Mouse (Mus musculus) hindbrain, embryonic 10.5 days (tissue): ENCODE data around the gene Plekhg1. TPM values are rescaled to one million over a fixed set of nuclear protein-coding genes. Genes with fewer than 3 reads are reported as not detected.

Source experiments
- DNase-seq: peaks from one replicate; pipeline ENCODE4 v3.0.0-alpha.2; 2017; ENCODE audit warnings: low spot score
- H3K27ac ChIP-seq: fragments of 300-500 bp; sonication (generic); 2 replicates; pipeline ENCODE4 v1.5.1; 2016; ENCODE audit warnings: mild to moderate bottlenecking, moderate library complexity
- H3K27me3 ChIP-seq: fragments of 300-500 bp; sonication (generic); 2 replicates; pipeline ENCODE4 v1.6.1; 2016; ENCODE audit warnings: mild to moderate bottlenecking; ENCODE audit not compliant: poor library complexity, insufficient read depth, severe bottlenecking
- H3K36me3 ChIP-seq: fragments of 300-500 bp; sonication (generic); 2 replicates; pipeline ENCODE4 v1.6.1; 2016; ENCODE audit warnings: mild to moderate bottlenecking, moderate library complexity
- H3K4me1 ChIP-seq: fragments of 300-500 bp; sonication (generic); replicated peaks from 2 replicates; pipeline ENCODE4 v1.6.1; 2016; ENCODE audit warnings: mild to moderate bottlenecking
- H3K4me3 ChIP-seq: fragments of 300-500 bp; sonication (generic); 2 replicates; pipeline ENCODE4 v1.5.1; 2016; ENCODE audit warnings: mild to moderate bottlenecking, moderate library complexity
- H3K9me3 ChIP-seq: fragments of 300-500 bp; sonication (generic); 2 replicates; pipeline ENCODE4 v1.6.1; 2016; ENCODE audit warnings: mild to moderate bottlenecking, moderate library complexity
- WGBS: fragments of 180-500 bp; shearing (Covaris S2); methylation state at CpG from one replicate; pipeline ENCODE4 v1.1.7; 2016; 5-methylcytosine and 5-hydroxymethylcytosine counted together
- polyA plus RNA-seq: library from polyadenylated mRNA; unstranded; fragments of >200 nt; fragmentation: Nextera tagmentation; extraction: Ambion mirVana; gene quantifications from 2 replicates; pipeline ENCODE4 v1.2.1, GENCODE M21; 2016

Gene Plekhg1
- polyA plus RNA-seq, 1 experiment from 2014 or later, result 10.9 TPM

- H3K4me1 ChIP-seq, result no peaks in the 10 kb centered on the region
- 82% methylated on average over 10 of the region's 10 CpGs for WGBS
- H3K27me3 ChIP-seq, result no peaks in the 10 kb centered on the region
- no peaks in the 10 kb centered on the region for H3K9me3 ChIP-seq
- no peak overlapping the region for H3K4me3 ChIP-seq
- H3K27ac ChIP-seq, result no peak overlapping the region
- no peak for DNase-seq
- H3K36me3 ChIP-seq, result no peaks in the 10 kb centered on the region
Measured at GRCm38 (mm10) chr10:3810476-3811273, 70.5 kb downstream of the Plekhg1 start.

- no peak overlapping the region for H3K4me3 ChIP-seq
- 59% methylated on average over 5 of the region's 5 CpGs for WGBS
- no peak for DNase-seq
- H3K27ac ChIP-seq, result no peak overlapping the region
- no peaks in the 10 kb centered on the region for H3K27me3 ChIP-seq
- no peaks in the 10 kb centered on the region for H3K36me3 ChIP-seq
- H3K4me1 ChIP-seq, result peaks cover 16% of the 10 kb centered on the region
- H3K9me3 ChIP-seq, result no peaks in the 10 kb centered on the region
Measured at GRCm38 (mm10) chr10:3818940-3819701, 79.0 kb downstream of the Plekhg1 start.

- DNase-seq, result no peak
- no peaks in the 10 kb centered on the region for H3K9me3 ChIP-seq
- no peaks in the 10 kb centered on the region for H3K36me3 ChIP-seq
- peaks cover 15% of the 10 kb centered on the region for H3K4me1 ChIP-seq
- no peak overlapping the region for H3K27ac ChIP-seq
- H3K27me3 ChIP-seq, result no peaks in the 10 kb centered on the region
- H3K4me3 ChIP-seq, result no peak overlapping the region
- 81% methylated on average over 6 of the region's 6 CpGs for WGBS
Measured at GRCm38 (mm10) chr10:3823826-3824225, 83.7 kb downstream of the Plekhg1 start.

- Histone ChIP-seq H3K4me3 (no peak overlapping the region), H3K27ac (no peak overlapping the region), H3K36me3 (no peaks in the 10 kb centered on the region), H3K27me3 (no peaks in the 10 kb centered on the region), H3K9me3 (no peaks in the 10 kb centered on the region), H3K4me1 (peaks cover 12% of the 10 kb centered on the region; the same call in 1 of the 2 replicates)
- no peak for DNase-seq
- WGBS, result 88% methylated on average over 6 of the region's 6 CpGs
Measured at GRCm38 (mm10) chr10:3826043-3826442, 85.9 kb downstream of the Plekhg1 start.

GRCm38 (mm10) chr10:3827368-3827767, 87.2 kb downstream of the Plekhg1 start:
- peaks cover 12% of the 10 kb centered on the region; the same call in 1 of the 2 replicates for H3K4me1 ChIP-seq
- no peak for DNase-seq
- H3K4me3 ChIP-seq, result no peak overlapping the region
- no peaks in the 10 kb centered on the region for H3K27me3 ChIP-seq
- H3K36me3 ChIP-seq, result no peaks in the 10 kb centered on the region
- H3K27ac ChIP-seq, result no peak overlapping the region
- 78% methylated on average over 1 of the region's 1 CpGs for WGBS
- no peaks in the 10 kb centered on the region for H3K9me3 ChIP-seq

DNA sequence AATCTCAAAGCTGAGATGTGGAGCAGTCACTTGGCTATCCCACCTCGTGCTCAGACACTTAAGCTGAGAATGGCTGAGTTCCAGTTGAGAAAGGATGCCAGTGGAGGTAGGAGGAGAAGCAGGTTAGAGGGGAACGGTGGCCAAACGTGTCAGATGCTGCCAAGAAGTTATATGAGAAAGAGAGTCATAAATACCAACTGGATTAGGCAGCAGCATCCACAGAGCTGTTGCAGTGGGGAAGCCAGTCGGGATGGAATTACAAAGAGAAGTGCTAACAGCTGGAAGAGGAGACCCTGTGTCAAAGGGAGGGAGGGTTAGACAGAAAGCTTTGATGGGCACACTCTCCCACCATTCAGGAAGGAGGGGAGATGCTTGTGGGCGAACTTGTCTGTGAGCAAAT, 89.3 kb downstream of the Plekhg1 start:
- Histone ChIP-seq H3K36me3 (no peaks in the 10 kb centered on the region), H3K27me3 (no peaks in the 10 kb centered on the region), H3K4me3 (no peak overlapping the region), H3K4me1 (peaks cover 12% of the 10 kb centered on the region; the same call in 1 of the 2 replicates), H3K27ac (no peak overlapping the region), H3K9me3 (no peaks in the 10 kb centered on the region)
- DNase-seq, result no peak
- WGBS, result 60% methylated on average over 5 of the region's 5 CpGs

DNA sequence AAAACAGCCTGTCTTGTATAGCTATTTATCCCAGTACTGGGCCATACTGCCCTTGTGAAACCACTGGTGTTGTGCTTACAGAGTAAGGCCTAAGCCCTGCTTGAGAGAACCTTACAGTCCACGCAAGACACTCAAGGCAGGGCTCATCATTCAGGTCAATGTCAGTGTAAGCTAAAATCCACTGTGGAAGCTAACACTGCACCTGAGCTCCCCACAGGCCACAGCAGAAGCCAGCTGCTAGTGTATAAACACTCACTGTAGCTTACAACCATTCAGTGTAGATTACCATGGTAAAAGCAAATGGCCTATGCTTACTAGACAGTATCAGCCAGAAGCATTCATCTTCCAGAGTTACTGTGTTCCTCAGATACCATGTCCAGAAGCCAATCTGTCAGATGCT, 90.5 kb downstream of the Plekhg1 start:
- H3K9me3 ChIP-seq, result no peaks in the 10 kb centered on the region
- 84% methylated on average over 1 of the region's 1 CpGs for WGBS
- H3K36me3 ChIP-seq, result no peaks in the 10 kb centered on the region
- peaks cover 12% of the 10 kb centered on the region; the same call in 1 of the 2 replicates for H3K4me1 ChIP-seq
- no peak overlapping the region for H3K27ac ChIP-seq
- no peaks in the 10 kb centered on the region for H3K27me3 ChIP-seq
- H3K4me3 ChIP-seq, result no peak overlapping the region
- no peak for DNase-seq

- H3K4me3 ChIP-seq, result no peak overlapping the region
- peaks cover 12% of the 10 kb centered on the region; the same call in 1 of the 2 replicates for H3K4me1 ChIP-seq
- no peaks in the 10 kb centered on the region for H3K27me3 ChIP-seq
- no peaks in the 10 kb centered on the region for H3K9me3 ChIP-seq
- no peak for DNase-seq
- WGBS, result 90% methylated on average over 11 of the region's 11 CpGs
- H3K36me3 ChIP-seq, result no peaks in the 10 kb centered on the region
- 0 out of 2 replicates have a peak overlapping the region, but pooled peaks have one; percentile 16 for H3K27ac ChIP-seq
Measured at GRCm38 (mm10) chr10:3831597-3832351, 91.6 kb downstream of the Plekhg1 start.

DNA sequence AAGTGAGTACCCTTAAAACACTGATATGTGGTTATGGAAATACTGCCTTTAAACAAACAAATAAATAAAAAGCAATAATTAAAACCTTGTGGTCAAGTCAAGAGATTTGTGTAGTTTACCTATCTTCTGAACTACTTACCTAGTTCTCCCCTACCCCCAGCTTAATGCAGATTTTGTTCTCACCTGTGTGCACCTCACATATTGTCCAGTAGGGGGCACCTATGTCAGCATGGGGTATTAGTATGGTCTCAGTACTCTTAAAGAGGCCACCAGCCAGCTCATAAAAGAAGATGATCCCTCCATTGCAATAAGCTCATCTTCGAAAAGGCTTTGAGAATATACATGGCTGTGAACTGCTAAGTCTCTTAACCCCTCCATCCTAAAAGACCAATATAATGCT, 93.9 kb downstream of the Plekhg1 start:
- H3K9me3 ChIP-seq, result no peaks in the 10 kb centered on the region
- no peaks in the 10 kb centered on the region for H3K36me3 ChIP-seq
- 94% methylated on average over 1 of the region's 1 CpGs for WGBS
- no peak overlapping the region for H3K4me3 ChIP-seq
- H3K27me3 ChIP-seq, result no peaks in the 10 kb centered on the region
- 0 out of 2 replicates have a peak, but pooled peaks cover 7% of the 10 kb centered on the region for H3K4me1 ChIP-seq
- H3K27ac ChIP-seq, result no peak overlapping the region
- DNase-seq, result no peak

GRCm38 (mm10) chr10:3834678-3835077, 94.5 kb downstream of the Plekhg1 start:
- Histone ChIP-seq H3K36me3 (no peaks in the 10 kb centered on the region), H3K27ac (no peak overlapping the region), H3K9me3 (no peaks in the 10 kb centered on the region), H3K27me3 (no peaks in the 10 kb centered on the region), H3K4me3 (no peak overlapping the region), H3K4me1 (0 out of 2 replicates have a peak, but pooled peaks cover 2% of the 10 kb centered on the region)
- no peak for DNase-seq
- WGBS, result 89% methylated on average over 7 of the region's 7 CpGs

DNA sequence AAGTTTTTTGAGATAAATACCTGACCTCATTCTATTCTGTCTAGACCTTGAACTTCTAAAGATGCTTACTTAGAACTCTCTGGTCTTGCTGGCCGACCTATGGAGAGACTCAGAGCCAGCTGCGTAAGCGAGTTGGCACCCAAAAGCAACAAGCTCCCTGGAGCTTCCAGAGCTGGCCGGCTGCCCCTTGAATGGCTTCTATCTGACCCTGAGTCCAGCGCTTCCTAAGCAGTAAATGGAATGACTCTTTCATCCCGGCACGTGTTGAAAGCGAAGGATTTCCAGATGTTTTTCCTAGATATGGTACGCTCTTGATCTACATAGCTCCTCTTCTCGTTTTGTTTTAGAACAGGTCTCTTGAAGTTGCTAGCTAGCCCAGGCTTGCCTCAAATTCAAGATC, 95.5 kb downstream of the Plekhg1 start:
- no peaks in the 10 kb centered on the region for H3K9me3 ChIP-seq
- no peaks in the 10 kb centered on the region for H3K36me3 ChIP-seq
- DNase-seq, result no peak
- no peaks in the 10 kb centered on the region for H3K4me1 ChIP-seq
- no peak overlapping the region for H3K4me3 ChIP-seq
- WGBS, result 76% methylated on average over 10 of the region's 10 CpGs
- H3K27me3 ChIP-seq, result no peaks in the 10 kb centered on the region
- H3K27ac ChIP-seq, result no peak overlapping the region

DNA sequence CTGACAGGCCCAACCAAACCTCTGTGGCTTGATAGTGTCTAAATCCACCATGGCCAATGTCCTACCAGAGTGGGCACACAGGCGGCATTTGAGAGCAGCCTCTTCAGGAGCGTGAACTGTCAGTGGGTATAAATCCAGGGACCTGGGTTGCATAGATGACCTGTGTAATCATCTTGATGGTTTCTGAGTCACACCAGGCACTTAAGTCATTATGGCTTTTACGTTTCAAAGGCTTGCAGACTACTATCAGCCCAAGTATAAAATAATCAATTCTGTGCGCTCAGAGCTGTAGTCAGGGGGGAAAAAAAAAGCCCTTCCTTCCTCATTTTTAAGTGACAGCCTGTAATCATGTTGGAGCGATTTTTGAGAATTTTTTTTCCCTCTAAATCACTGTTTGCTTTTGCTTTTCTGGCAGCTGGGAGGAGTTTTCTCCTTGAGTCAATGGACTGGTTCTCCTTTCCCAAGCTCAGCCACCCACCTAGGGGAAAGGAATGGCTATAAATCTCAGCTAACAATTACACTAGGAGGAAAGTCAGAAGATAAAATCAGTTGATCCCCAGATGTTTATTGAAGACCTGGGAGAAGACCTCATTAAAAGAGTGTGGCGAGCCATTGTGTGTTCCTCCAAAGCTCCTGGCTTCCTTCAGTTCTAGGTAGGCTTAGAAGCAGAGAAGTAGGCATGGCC, 99.7 kb downstream of the Plekhg1 start:
- H3K4me1 ChIP-seq, result no peaks in the 10 kb centered on the region
- H3K36me3 ChIP-seq, result no peaks in the 10 kb centered on the region
- no peaks in the 10 kb centered on the region for H3K27me3 ChIP-seq
- DNase-seq, result no peak
- no peaks in the 10 kb centered on the region for H3K9me3 ChIP-seq
- 84% methylated on average over 6 of the region's 6 CpGs for WGBS
- H3K4me3 ChIP-seq, result no peak overlapping the region
- H3K27ac ChIP-seq, result no peak overlapping the region
